Mouse (Mus musculus) right cerebral cortex, postnatal 36 days (tissue): ENCODE data around the gene Marcksl1.
"Not testable (repeated sequence)": the region's sequence is repeated elsewhere in the genome, so short reads cannot be mapped to it uniquely, and the experiment has no call there.

Experiments used
- DNase-seq, 2 experiments: peaks; one replicate each; pipeline ENCODE4 v3.0.0; 2022; ENCODE audit warnings: low spot score in 2 of 2, mixed read lengths in 1 of 2

The Marcksl1 gene

DNA sequence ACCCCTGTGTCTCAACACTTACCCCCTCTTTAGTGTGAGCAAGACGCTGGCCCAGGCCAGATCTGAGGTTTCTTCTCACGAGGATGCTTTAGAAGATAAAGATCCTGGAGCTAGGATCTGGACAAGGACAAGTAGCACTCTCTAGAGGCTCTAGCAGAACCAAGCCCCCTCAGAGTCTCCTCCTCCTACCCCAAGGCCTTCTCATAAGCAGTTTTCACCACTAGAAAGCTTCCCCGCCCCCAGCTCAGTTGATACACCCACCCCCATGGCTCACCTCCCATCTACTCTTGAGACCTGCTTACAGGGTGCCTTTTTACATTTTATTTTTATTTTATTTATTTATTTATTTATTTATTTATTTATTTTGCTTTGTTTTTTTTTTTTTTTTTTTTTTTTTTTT is 3.7 kb upstream of the Marcksl1 start:
- DNase-seq = no peak

DNA sequence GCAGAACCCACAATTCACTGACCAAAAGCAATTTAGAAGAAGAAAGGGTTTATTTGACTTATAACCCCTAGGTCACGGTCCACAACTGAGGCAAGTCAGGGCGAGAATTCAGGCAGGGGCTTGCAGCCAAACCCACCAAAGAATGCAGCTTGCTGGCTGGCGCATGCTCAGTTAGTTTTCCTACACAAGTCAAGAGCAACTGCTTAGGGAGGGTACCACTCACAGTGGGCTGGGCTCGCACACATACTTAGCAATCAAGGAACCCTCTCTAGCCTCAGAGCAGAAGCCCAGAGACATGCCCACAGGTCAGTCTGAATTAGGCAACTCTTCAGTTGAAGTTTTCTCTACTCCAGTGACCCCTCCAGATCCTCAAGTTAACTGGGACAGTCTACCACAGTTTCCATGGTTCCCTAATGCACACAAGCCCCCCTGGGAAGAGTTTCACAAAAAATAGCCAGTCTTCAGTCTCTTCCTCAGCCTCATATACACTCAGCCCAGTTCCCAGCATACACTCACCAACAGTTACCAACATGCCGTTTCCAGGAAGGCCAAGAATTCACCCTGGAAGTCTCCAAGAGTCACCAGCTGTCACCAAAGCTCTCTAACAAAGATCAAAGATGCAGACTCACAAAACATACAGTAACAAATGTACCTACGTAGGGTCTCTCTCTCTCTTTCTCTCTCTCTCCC is 2.5 kb upstream of the Marcksl1 start:
- no peak for DNase-seq

DNA sequence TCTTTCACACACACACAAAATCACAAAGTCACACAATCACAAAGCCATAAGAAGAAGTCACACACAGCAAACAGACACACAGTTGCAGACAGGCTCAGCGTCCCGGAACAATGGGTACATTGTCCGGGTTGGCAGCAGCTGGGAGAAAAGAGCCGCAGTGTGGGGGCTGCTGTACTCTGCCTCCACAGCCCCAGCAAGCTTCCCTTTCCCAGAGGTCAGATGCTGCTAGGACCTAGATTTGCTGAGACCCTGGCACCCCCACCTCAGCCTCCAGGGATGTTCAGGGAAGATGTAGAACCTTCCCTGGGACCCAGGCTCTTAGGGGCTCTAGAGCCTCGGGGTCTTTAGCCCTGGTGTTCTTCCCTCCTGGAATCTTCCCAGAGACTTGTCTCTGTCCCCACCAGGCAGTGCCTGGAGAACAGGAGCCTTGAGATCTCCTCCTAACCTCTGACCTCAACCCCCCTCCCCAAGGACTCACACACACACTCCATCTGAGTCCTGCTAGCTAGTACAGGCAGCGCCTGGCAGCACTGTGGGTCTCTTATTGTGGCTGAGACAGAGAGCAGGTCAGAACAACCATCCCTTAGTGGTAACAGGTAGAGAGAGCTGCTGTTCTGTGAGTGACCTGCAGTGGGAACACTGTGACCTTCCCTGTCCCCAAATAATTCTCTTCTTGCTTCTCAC is 1.8 kb upstream of the Marcksl1 start:
- DNase-seq = no peak

DNA sequence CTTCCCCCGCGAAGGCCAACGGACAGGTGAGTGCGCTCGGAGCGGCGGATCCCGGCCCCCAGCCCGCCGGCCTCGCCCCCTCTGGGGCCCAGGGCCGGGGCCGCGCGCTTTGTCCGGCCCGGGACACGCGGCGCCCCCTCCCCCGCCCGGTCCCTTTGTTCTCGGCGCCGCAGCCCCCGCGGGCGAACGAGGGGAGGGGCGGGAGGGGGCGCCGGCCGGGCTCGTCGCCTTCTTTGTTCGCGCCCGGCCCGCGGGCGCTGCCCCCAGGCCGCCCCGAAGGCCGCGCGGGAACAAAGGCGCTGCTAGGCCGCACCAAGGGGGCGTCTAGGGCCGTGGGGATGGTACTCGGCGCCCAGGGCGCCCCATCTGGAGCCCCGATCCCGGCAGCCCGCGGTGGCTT is 510 bp downstream of the Marcksl1 start:
- DNase-seq = no peak

DNA sequence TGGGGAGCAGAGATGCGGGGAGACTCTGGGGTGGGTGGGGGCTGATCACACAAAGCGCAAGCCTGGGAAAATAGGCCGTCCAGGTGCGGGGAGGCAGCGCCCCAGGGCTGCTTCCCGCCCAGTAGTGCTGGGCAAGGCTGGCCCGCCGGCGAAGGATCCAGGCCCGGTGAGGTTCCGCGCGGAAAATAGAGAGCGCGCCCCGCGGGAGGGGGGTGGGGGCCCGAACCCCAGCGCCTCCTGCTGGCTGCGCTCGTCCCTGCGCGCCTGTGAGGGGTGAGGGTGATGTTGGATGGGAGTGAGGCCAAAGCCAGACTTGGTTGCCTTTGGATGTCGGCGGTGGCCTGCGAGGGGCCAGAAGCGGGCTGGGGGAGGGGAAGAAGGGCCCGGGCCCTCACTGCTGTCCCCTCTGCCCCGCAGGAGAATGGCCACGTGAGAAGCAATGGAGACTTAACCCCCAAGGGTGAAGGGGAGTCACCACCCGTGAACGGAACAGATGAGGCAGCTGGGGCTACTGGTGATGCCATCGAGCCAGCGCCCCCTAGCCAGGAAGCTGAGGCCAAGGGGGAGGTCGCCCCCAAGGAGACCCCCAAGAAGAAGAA is 1.0 kb downstream of the Marcksl1 start:
- peak in 1 of 2 experiments; percentile 21 for DNase-seq

DNA sequence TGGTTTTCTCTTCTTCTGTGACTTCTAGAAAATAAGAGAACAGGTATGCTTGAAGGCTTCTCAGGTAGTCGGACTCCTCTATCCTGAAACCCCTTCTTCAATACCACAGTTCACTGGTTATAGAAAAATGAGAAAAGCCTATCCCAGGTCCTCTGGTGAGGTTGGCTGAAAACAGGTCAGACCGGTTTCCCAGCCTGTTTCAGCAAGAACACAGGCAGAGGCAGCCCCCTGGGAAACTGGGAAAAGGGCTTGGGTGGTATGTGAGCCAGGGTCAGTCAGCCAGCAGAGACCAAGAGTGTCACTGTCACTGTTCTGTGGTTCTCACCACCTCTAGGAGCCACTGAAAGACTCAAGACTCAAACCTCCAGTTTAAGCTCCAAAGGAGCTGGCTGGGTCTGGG is 3.5 kb downstream of the Marcksl1 start:
- no peak for DNase-seq

DNA sequence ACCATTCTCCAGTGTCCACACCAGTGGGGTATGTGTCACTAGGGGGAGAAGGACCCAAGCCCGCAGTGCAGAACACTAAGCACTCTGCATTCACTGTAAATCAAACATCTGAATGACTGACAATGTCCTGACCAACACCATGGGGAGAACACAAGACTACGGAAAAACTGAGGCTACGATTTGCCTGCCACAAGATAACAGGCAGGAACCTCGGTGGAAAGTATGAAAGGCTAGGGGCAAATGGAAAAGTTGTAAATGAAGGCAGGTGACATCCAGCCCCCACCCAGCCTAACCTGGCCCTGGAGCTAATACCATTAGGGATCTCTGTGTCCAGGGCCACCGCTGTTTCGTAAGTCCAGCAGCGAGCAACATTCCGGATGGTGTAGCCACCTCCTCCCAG is 5.1 kb downstream of the Marcksl1 start:
- no peak for DNase-seq

DNA sequence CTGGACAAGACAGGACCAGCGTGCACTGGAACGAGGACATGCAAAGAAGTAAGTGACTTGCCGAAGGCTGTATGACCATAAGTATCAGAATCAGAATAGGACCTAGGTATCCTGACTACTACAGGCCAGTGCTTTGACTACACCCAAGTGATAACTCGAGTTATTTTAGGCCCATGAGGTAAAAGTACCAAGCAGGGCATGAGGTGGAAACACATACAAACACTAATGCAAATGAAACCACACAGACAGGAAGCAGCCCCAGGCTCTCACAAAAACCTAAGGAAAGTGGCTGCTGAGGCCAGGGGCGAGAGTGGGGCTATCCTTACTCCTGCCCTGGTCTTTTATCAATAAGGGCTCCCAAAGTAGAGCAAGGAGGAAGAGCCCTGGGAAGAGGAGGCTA is 12.0 kb downstream of the Marcksl1 start:
- no peak for DNase-seq

DNA sequence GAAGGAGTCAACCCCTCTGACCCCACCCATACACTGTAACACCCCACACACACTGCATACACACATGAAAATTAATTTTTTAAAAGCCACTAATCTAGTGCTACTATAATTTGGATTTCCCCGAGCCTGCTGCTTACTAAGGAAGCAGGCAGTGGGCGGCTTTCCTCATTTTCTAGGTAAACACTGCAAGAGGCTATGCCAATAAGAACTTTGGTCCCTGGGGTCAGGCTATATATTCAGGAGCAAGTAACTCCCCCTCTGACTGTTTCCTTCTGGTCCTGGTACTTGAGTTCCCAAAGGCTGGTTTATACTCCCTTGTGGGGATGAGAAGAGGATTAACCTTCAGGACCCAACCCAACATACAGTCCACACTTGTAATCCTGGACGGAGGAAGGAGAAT is 12.5 kb downstream of the Marcksl1 start:
- no peak for DNase-seq

DNA sequence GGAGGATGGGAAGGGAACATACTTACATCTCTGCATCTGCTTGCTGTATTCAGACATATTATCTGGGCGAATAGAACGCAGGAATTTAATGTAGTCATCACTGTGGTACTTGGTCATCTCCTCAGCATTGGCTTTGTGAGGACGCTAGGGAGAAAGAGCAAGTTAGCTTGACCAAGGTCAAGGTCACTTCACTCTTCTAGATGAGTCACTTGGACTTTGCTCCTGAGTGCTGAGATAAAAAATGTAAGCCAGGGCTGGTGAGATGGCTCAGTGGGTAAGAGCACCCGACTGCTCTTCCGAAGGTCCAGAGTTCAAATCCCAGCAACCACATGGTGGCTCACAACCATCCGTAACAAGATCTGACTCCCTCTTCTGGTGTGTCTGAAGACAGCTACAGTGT is 15.5 kb downstream of the Marcksl1 start:
- DNase-seq = not testable (repeated sequence)

DNA sequence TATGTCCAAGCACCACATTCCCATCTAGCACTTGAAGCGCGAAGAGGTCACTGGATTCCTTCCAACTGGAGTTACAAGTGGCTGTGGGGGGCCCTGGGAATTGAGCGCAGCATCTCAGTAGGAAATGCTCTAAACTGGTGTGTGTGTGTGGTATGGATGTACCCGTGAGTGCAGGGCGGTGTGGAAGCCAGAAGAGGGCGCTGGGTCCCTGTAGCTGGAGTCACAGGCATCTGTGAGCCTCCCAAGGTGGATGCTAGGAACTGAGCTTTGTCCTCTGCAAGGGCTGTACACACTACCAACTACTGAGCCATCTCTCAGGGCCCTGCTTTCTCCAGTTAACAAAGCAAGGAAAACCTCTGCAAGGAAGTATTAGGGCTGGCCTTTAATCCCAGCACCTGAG is 26.6 kb downstream of the Marcksl1 start:
- DNase-seq = no peak

DNA sequence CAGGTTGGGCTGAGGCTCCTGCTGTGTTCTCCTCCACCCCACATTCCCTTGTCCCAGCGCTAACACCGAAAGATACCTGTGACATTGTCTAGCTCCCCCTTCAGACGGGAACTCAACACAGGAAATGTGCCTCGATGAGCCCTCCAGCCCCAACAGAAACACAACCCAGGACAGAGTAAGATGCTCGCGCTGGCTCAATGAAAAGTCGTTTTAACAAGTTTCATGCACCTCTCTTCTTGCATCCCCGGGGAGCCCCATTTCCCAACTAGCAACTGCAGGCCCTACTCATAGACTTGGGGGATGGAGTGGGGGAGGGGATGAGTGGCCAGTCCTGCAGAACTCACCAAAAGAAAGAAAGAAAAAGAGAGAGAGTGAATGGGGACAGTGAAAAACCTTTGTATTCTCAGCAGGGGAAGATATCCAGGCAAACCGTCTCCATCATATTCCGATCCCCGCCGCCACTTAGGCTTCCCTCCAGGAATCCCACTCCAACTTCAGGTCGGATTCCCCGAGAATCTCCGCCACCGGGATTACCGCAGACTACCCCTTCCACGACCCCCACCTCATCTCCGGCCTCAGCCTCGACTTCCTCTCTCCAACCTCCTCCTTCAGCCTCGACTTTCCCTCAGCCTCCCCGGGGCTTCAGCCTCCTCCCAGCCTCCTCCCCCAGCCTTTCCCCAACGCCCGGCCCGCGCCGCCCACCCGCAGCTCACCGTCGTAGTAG is 28.6 kb downstream of the Marcksl1 start:
- no peak for DNase-seq

DNA sequence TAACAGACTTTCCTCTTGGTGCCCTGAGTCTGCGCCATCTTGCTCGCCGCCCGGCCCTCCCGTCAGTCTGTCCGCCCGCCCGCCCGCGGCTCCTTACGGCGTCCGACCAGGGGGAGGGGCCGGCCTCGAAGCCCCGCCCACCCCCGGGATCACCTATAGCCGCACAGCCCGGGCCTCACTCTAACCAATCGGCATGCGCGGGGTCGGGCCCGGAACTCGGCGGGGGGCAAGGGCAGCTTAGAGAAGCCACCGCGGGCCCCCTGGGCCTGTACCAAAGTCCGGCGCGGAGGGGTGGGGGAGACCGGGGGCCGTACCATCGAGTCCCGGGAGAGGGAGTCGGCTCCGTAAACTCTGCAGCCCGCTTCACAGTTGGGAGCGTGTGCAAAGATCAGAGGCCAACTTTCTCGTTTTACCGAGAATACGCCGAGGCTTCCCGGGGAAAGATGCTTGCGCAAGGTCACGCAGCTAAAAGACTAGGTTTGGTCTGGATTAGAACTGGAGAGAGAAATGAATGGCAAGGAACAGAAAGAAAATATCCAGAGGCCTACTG is 29.3 kb downstream of the Marcksl1 start, which contains the start of gene Hdac1:
Hdac1 (minus strand) TSS at position 122 of the 550 bp plus-strand sequence.
- DNase-seq = peak; percentile 94 to 96

DNA sequence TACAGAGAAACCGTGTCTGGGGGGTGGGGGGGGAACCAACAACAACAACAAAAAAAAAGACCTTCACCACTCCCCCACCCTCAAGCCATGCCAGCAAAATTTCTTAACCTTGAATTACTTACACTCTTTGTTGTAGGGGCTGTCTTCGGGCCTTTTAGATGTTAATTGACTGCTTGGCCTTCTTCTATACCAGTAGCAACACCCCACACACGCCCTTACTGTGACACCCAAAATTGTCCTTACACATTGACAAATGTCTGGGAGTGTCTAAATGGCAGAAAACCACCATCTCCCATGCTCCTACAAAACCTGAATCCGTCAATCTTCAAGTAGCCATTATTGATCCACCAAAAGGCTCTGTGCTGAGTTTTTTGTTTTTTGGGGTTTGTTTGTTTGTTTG is 30.7 kb downstream of the Marcksl1 start:
- no peak for DNase-seq

DNA sequence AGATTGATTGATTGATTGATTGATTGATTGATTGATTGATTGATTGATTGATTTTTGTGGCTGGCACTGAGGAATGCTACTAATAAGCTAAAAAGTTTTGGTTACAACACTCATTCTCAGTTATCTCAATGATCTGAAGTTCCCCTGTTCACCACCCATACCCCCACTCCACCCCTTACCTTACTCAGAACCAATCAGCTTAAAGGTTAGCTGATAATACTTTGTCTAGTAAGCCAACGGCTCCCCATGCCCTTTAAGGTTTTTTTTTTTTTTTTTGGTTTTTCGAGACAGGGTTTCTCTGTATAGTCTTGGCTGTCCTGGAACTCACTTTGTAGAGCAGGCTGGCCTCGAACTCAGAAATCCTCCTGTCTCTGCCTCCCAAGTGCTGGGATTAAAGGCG is 34.2 kb downstream of the Marcksl1 start:
- not testable (repeated sequence) for DNase-seq

DNA sequence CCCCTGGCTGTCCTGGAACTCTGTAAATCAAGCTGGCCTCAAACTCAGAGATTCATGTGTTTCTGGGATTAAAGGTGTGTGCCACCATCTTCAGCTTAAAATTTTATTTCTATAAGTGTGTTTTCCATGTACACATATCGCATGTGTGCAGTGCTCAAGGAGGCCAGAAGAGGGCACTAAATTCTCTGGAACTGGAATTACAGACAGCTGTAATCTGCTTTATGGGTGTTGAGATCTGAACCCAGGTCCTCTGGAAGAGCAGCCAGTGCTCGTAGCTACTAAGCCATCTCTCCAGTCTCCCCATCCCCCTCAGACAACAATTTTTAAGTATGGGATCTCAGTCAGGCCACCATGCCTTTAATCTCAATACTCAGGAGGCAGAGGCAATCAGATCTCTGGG is 35.9 kb downstream of the Marcksl1 start:
- DNase-seq = no peak

DNA sequence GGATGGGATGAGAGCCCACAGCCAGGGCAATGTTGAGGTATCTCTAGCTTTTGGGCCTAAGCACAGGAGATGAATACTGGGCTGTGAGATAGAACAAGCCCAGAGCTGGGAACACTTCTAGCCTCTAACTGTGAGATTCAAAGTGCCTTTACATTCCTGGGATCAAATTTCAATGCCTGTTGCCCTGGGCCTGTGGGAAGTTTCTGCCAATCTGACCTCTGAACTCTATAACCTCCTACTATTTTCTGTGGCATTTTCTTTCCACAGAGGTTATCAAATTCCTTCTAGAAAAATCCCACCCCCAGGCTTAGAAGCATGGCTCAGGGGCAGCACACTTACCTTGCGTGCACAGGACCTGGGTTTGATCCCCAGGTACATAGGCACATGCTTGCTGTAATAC is 36.9 kb downstream of the Marcksl1 start:
- no peak for DNase-seq

DNA sequence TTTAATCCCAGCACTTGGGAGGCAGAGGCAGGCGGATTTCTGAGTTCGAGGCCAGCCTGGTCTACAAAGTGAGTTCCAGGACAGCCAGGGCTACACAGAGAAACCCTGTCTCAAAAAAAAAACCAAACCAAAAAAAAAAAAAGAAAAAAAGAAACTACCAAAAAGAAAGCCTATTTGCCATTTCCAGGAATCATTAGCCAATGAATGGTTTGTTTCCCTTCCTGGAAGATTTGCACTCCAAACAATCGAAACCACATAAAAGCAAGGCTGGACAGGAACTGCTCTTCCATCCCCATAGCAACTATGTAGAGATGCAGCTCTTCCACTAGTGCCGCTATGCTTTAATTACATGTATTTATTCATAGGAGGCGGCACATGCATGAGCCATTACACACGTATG is 41.1 kb downstream of the Marcksl1 start:
- DNase-seq = not testable (repeated sequence)

DNA sequence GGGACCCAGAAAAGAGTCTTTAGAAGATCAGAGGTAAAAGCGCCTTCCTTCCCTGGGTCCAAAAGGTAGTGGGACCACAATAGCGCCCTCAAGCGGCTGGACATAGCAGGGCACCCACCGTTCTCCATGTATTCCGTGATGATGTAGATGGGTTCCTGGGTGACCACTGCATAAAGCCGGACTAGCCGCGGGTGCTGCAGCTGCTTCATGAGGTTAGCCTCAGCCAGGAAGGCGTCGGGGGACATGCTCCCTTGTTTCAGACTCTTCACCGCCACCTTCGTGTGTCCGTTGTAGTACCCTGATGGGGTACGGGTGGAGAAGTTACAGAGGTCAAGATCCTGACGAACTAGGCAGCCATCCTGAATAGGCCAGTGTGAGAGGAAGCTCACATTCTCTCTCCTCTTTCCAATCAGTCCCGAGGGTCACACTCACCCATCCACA is 42.1 kb downstream of the Marcksl1 start:
- peak in 1 of 2 experiments; percentile 42 for DNase-seq

DNA sequence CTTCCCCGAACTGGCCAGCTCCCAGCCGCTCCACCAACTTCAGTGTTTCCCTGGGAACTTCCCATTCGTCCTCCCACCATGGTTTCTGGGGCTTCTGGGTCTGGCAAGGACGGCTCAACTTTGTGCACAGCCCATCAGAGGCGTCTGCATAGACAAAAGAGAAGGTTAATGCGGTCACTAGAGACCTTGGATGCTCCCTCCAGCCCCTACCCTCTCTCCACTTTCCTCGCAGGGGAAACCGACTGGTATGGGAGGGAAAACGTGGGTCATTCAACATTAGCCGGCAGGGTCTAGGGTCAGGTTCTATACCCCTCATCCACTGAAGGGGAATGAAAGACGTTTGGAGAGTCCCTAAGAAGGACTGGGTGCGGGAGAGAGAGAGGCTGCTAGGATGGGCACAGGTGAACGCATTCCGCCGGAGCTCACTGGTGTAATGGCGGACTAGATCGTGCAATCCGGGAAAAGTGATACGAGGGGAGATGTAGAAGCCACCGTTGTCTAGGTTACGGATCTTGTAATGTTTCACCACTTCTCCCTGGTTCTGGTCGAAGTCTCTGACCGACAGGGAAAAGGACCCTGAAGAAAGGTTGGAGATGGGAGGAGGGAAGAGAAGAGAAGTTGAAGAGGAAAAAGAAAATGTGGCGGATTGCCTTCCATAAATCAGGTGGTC is 42.6 kb downstream of the Marcksl1 start:
- no peak for DNase-seq

DNA sequence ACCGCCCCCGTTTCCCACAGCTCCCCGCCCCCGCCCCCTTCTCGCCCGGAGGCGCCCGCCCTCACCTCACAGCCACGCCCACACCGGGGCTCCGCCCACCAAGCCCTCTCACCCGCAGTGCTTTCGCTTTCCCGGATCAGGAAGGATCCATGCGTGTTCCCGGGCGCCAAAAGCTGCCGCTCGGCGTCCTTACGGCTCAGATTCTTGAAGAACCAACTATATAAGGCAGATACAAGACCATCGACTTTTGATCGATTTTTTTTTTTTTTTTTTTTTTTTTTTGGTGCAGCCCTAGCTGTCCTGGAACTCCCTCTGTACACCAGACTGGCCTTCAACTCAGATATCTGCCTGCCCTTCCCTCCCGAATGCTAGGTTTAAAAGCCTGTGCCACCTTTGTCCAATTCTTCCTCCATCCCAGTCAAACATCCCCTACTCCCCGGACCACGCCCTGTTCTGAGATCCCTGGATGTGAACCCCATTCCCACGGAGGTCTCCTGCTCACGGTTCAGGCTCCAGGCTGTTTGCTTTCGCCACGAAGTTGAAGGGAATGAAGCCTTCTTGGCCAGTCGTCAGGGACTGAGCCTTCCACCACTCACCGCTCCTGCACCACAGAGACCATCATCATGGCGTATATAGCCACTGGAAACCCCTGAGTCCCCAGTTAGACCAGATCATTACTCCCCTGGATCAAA is 43.3 kb downstream of the Marcksl1 start:
- DNase-seq = peak; percentile 54 to 72
